Mouse (Mus musculus): ENCODE measurements around the gene Hrh2. TPM values are rescaled to one million over a fixed set of nuclear protein-coding genes. Genes with fewer than 3 reads are reported as not detected.

The Hrh2 gene
- polyA plus RNA-seq, 1 experiment, result 1.4 TPM

DNA sequence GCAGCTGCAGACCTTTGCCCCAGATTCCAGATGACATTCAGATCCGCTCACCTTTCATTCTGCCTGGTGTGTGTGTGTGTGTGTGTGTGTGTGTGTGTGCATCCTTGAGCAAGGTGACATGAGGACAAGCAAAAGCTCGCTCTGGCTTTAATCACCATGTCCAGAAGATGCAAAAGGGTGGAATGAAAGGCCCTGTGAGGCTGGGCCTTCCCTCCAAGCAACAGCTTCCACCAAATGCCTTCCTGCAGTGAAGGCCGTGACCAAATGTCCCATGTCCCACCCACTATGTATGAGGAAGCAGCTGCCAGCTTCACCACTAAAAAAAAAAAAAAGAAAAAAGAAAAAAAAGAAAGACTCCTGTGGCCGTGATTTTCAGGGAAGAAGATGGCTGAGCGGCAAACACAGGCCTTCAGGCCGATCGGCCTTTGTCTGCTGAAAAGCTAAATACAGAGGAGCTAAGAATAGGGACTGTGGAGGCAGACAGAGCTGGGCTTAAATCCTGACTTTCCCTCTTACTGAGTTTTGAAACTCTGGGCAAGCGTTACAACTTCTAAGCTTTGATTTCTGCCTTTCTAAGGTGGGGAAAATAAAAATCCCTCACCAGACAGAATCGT is 14.3 kb downstream of the Hrh2 start:
- no peaks in the 10 kb centered on the region; the same call in 1 of the 2 replicates for H3K4me1 ChIP-seq (ENCODE audit: control insufficient read depth, insufficient read depth, low read length)
- H3K4me3 ChIP-seq (replicated peaks; ENCODE audit: extremely low read depth, low read depth, low read length), result no peak overlapping the region
- DNase-seq, result no peak
- TF ChIP-seq CTCF (IDR thresholded peaks at IDR 0.05; ENCODE audit: insufficient read depth, low read length) (no peak), POLR2A (IDR thresholded peaks at IDR 0.05; ENCODE audit: borderline replicate concordance, extremely low read depth, low read depth, low read length) (no peak)
- WGBS, result 68% methylated on average over 9 of the region's 9 CpGs

DNA sequence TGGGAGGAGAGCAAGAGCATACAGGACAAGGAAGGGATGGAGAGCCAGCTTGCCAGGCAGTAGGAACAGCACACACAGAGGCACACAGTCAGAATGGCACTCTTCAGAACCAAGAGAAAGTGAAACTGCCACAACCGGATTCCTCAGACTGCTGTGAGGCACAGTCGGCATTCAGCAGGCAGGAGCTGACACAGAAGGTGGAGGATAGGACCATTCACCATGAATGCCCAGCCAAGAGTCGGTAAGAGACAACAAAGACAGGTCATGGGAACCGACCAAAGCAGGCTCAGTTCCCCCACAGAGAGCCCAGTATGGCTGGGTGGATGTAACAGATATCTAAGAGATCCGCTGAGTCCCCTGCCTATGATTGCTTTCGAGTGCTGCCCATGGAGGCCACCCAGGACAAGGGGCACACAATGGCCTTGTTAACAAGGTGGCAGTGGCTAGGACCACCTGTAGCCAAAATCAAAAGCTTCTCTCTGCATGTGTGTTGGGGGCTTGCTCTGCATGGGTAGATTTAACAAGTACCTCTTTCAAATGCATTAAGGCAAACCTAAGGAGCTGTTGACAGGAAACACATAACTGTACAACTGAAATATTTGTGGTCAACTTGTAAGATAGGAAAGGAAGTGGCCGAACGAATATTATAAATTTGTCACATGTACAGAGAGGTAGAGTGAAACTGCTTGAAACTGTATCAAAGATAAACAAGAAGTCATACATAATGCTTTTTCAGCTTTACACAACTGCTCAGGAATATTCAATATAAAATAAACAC is 17.7 kb downstream of the Hrh2 start:
- TF ChIP-seq POLR2A (IDR thresholded peaks at IDR 0.05; ENCODE audit: borderline replicate concordance, extremely low read depth, low read depth, low read length) (no peak), CTCF (IDR thresholded peaks at IDR 0.05; ENCODE audit: insufficient read depth, low read length) (no peak)
- DNase-seq, result no peak
- no peaks in the 10 kb centered on the region; the same call in 1 of the 2 replicates for H3K4me1 ChIP-seq (ENCODE audit: control insufficient read depth, insufficient read depth, low read length)
- peak overlapping the region; percentile 1 for H3K4me3 ChIP-seq (replicated peaks; ENCODE audit: extremely low read depth, low read depth, low read length)
- 42% methylated on average over 8 of the region's 8 CpGs for WGBS

DNA sequence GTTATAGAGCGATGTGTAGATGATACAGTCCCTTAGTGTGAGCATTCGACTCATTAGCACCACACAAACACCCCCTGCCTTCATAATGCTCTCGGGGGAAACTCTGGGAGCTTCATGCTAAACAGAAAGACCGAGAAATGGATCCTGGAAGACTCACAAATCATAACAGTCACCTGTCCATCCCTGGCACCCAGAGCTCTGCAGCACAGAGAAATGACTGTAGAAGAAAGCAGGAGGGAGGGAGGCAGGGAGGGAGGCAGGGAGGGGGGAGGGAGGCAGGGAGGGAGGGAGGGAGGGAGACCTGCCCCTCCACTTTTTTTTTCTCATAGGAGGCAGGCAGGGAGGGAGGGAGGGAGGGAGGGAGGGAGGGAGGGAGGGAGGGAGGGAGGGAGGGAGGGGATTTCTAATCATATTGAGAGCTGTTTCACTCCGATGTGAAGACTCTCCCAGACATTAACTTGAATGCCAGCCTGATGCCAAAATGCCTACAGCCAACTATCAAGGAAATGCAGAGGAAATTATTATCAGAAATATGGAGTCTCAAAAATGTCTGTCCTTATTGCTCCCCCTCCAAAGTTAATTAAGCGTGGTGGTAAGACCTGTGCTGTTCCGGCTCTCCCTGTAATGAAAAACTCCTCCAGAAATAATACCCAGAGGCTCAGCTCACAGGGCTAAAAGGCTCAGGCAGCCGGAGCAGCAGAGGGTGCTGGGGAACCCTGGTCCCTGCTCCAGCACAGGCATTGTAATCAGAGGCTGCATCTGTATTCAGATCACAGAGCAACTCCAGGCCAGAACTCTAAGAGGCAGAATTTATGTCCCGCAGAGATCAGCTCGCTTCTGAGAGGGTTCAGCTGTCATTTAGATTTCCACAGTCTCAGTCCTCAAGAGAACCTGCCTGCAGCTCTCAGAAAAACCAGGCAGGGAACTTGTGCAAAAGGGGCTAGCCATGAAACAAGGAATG is 19.9 kb downstream of the Hrh2 start:
- TF ChIP-seq CTCF (IDR thresholded peaks at IDR 0.05; ENCODE audit: insufficient read depth, low read length) (no peak), POLR2A (IDR thresholded peaks at IDR 0.05; ENCODE audit: borderline replicate concordance, extremely low read depth, low read depth, low read length) (no peak)
- Histone ChIP-seq H3K4me3 (replicated peaks; ENCODE audit: extremely low read depth, low read depth, low read length) (no peak overlapping the region), H3K4me1 (ENCODE audit: control insufficient read depth, insufficient read depth, low read length) (no peaks in the 10 kb centered on the region; the same call in 1 of the 2 replicates)
- no peak for DNase-seq
- 50% methylated on average over 10 of the region's 10 CpGs for WGBS

DNA sequence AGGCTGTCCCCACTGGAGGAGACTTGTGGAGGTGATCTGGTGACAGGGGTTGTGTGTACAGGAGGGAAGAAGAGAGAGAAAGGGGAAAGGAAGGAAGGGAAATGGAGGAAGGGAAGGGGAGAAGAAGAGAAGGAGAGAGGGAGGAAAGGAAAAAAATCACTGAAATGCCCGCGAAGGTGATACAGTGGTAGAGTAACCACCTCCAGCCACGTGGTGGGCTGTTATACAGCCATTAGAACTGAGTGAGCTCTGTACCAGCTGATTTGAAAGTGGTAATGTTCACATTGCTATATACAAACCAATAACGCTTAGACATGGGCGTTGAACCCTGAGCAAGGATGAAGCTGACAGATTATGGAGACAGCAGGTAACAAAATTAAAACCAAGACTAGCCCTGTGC is 20.6 kb downstream of the Hrh2 start:
- TF ChIP-seq CTCF (IDR thresholded peaks at IDR 0.05; ENCODE audit: insufficient read depth, low read length) (no peak), POLR2A (IDR thresholded peaks at IDR 0.05; ENCODE audit: borderline replicate concordance, extremely low read depth, low read depth, low read length) (no peak)
- Histone ChIP-seq H3K4me3 (replicated peaks; ENCODE audit: extremely low read depth, low read depth, low read length) (no peak overlapping the region), H3K4me1 (ENCODE audit: control insufficient read depth, insufficient read depth, low read length) (no peaks in the 10 kb centered on the region; the same call in 1 of the 2 replicates)
- 72% methylated on average over 5 of the region's 5 CpGs for WGBS
- DNase-seq, result no peak

DNA sequence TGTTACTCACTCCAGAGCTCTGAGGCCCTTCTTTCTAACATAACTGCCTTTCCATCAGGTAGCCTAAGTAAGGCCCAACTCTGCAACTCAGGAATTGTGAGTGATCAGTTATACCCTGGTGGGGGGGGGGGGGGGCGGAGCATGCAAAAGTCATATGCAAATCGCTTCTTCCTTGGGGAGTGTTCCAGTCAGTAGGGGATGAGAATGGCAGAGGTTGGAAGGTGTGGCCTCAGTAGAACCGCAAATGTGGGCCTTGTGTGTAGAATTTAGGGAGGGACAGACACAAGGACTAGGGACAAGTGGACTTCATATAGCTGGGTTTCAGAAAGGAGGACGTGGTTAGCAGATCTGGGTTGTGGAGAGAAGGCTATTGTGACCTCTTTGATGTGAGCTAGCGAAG is 23.3 kb downstream of the Hrh2 start:
- WGBS, result 60% methylated on average over 5 of the region's 5 CpGs
- no peak for DNase-seq

DNA sequence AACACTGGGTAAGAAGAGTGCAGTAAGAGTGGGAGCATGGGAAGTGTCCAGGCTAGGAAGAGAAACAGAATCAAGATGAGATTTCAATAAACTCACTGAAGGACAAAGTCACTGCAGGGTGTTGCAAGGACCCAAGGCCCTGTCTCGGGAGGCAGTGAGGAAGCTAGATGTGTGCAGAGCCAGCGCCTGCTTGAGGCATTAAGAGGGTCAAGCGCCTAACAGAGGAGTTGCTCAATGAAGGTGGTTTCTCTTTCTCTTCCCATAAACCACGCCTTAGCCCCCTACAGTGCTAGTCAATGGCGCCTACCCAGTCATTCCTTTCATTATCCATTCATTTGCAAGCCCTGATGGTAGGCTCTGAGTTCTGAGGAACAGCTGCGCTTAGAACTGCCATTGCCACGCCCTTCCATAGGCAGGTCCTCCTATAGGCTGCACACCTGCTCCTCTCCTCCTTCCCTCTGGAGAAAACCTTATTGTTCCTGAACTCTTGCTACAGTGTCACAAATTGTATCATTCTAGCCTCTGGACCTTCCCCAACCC is 23.9 kb downstream of the Hrh2 start:
- 55% methylated on average over 7 of the region's 7 CpGs for WGBS
- no peak for DNase-seq
- no peak for TF ChIP-seq POLR2A (IDR thresholded peaks at IDR 0.05; ENCODE audit: borderline replicate concordance, extremely low read depth, low read depth, low read length)
- TF ChIP-seq CTCF (IDR thresholded peaks at IDR 0.05; ENCODE audit: insufficient read depth, low read length), result no peak
- Histone ChIP-seq H3K4me1 (ENCODE audit: control insufficient read depth, insufficient read depth, low read length) (no peaks in the 10 kb centered on the region), H3K4me3 (replicated peaks; ENCODE audit: extremely low read depth, low read depth, low read length) (no peak overlapping the region)

More for the DNA sequence above, 23.3 kb downstream of the Hrh2 start:
- Histone ChIP-seq H3K4me1 (ENCODE audit: control insufficient read depth, insufficient read depth, low read length) (no peaks in the 10 kb centered on the region), H3K4me3 (replicated peaks; ENCODE audit: extremely low read depth, low read depth, low read length) (no peak overlapping the region)
- TF ChIP-seq POLR2A (IDR thresholded peaks at IDR 0.05; ENCODE audit: borderline replicate concordance, extremely low read depth, low read depth, low read length) (no peak), CTCF (IDR thresholded peaks at IDR 0.05; ENCODE audit: insufficient read depth, low read length) (no peak)

DNA sequence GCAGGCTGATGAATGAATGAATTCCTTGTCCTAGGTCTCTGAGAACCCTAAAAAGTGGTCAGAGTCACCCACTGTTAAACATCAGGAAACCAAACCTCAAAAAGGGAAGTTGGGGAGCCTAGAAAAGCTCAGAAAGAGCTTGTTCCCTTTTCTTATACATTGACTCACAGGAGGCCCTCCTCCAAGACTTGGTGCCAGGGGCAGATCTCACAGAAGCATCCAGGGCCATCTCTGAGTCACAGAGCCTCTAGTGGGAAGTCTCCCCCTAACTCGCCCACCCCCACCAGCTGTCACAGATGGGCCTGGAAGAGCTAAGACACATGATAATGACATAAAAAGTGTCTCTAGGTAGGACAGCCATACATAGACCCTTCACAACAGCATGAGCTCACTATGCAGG is 26.4 kb downstream of the Hrh2 start:
- DNase-seq, result no peak
- TF ChIP-seq POLR2A (IDR thresholded peaks at IDR 0.05; ENCODE audit: borderline replicate concordance, extremely low read depth, low read depth, low read length) (no peak), CTCF (IDR thresholded peaks at IDR 0.05; ENCODE audit: insufficient read depth, low read length) (no peak)
- H3K4me3 ChIP-seq (replicated peaks; ENCODE audit: extremely low read depth, low read depth, low read length), result no peak overlapping the region
- 50% methylated on average over 1 of the region's 1 CpGs for WGBS
- no peaks in the 10 kb centered on the region for H3K4me1 ChIP-seq (ENCODE audit: control insufficient read depth, insufficient read depth, low read length)

DNA sequence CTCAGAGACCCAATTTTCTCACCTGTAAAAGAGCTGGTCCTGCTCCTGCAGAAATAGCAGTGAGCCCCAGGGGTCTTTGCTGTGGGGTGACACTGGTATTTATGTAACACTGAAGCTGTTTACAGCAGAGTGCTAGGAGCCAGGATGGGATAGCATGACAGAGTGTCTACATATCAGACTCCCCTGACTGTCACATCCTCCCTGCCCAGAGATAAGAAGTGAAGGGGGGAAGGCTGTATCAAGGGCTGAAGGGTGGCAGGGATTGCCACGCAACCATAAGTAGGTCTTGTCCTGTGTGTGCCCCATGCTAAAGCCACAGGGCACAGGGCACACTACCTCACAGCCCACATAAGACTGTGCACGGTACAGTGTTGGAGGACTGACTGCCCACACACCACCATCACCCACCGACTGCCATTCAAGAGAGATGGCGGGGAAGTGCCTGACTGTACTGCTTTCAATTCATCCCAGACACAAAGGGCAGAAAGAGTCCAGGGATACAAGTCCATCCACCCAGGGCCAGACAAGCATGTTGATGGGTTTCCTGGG is 29.8 kb downstream of the Hrh2 start:
- 72% methylated on average over 4 of the region's 4 CpGs for WGBS
- TF ChIP-seq CTCF (IDR thresholded peaks at IDR 0.05; ENCODE audit: insufficient read depth, low read length), result no peak
- TF ChIP-seq POLR2A (IDR thresholded peaks at IDR 0.05; ENCODE audit: borderline replicate concordance, extremely low read depth, low read depth, low read length), result no peak
- Histone ChIP-seq H3K4me1 (ENCODE audit: control insufficient read depth, insufficient read depth, low read length) (no peaks in the 10 kb centered on the region), H3K4me3 (replicated peaks; ENCODE audit: extremely low read depth, low read depth, low read length) (no peak overlapping the region)
- DNase-seq, result no peak

Measured in lung, adult 2 months (tissue).